1 mouse cellular context compared by ENCODE assay signal in the genomic region with DNA sequence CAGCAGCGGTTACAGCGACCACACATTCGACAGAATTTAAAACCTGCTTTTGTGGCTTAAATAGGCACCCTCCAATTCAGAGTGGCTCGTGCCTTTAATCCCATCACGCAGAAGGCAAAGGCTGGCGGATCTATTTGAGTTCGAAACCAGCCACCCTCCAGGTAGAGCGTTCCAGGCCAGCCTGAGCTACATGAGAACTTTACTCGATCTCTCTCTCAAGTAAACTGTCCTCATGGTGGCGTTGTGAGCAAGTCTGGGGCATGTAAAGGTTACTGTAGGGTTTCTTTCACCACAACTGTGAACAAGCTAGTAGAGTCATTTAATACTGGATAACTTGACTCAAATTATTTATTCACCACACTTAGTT.
TF ChIP-seq lines count a peak whose summit lies in the region.

No protein-coding gene starts in this region.

TF ChIP-seq in MEL, 35 proteins besides CTCF, POLR2A, EP300 and RAD21:
- TF ChIP-seq ELF1 (IDR thresholded peaks at IDR 0.05; ENCODE audit: low read depth, low read length) (no peak), ZNF384 (IDR thresholded peaks at IDR 0.05; ENCODE audit: low read depth, low read length) (0 out of 2 replicates have a peak, but pooled peaks have one; percentile 37), NRF1 (IDR thresholded peaks at IDR 0.05; ENCODE audit: insufficient read depth, low read depth, low read length, poor library complexity, severe bottlenecking) (no peak), MAZ (IDR thresholded peaks at IDR 0.05; ENCODE audit: low read depth, low read length) (no peak), GATA1 (IDR thresholded peaks at IDR 0.05; ENCODE audit: low read depth, low read length) (no peak), SMC3 (IDR thresholded peaks at IDR 0.05; ENCODE audit: low read depth, low read length) (peak; percentile 12; the same call in 1 of the 2 replicates), HCFC1 (IDR thresholded peaks at IDR 0.05; ENCODE audit: low read depth, low read length) (no peak; the same call in 1 of the 2 replicates), MAX (IDR thresholded peaks at IDR 0.05; ENCODE audit: low read length) (0 out of 2 replicates have a peak, but pooled peaks have one; percentile 30)
